Mouse (Mus musculus): Measurements from ENCODE around the gene Lhfpl3. TPM values are rescaled to one million over a fixed set of nuclear protein-coding genes. Genes with fewer than 3 reads are reported as not detected.

Gene Lhfpl3
- polyA plus RNA-seq, 1 experiment from 2014 or later, result not detected

DNA sequence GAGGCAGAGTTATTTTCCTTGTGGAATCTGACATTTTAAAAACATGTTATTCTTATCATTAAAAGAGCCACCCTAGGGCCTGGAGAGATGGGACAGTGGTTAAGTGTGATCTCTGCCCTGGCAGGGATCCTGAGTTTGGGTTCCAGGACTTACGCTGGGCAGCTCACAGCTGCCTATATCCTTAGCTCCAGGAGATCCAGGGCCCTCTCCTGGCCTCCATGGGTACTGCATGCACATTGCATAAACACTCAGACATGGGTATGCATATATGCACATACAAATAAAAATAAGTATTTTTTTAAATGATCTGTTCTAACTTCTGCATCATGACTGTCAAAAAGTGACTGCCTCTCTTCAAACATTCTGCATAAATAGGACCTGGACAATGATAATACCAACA is 115.5 kb downstream of the Lhfpl3 start:
- Histone ChIP-seq H3K27me3 (ENCODE audit: insufficient read depth, low read length) (no peaks in the 10 kb centered on the region), H3K4me1 (ENCODE audit: insufficient read depth) (no peaks in the 10 kb centered on the region), H3K27ac (ENCODE audit: low read depth) (no peak overlapping the region), H3K4me2 (ENCODE audit: low read depth, low read length) (no peak overlapping the region), H3K4me3 (ENCODE audit: low read depth, low read length) (no peak overlapping the region), H3K9me3 (ENCODE audit: low read length) (no peaks in the 10 kb centered on the region), H3K9ac (replicated peaks) (no peak overlapping the region), H3K36me3 (replicated peaks; ENCODE audit: insufficient read depth, low read length) (no peaks in the 10 kb centered on the region)
- 42% methylated on average over 1 of the region's 1 CpGs for WGBS (ENCODE audit: insufficient replicate concordance)
- TF ChIP-seq EP300 (IDR thresholded peaks at IDR 0.05; ENCODE audit: low read depth), result no peak
- peak; percentile 43 for TF ChIP-seq CTCF (IDR thresholded peaks at IDR 0.05; ENCODE audit: low read depth)
- DNase-seq, result no peak
- ATAC-seq, result no peak

DNA sequence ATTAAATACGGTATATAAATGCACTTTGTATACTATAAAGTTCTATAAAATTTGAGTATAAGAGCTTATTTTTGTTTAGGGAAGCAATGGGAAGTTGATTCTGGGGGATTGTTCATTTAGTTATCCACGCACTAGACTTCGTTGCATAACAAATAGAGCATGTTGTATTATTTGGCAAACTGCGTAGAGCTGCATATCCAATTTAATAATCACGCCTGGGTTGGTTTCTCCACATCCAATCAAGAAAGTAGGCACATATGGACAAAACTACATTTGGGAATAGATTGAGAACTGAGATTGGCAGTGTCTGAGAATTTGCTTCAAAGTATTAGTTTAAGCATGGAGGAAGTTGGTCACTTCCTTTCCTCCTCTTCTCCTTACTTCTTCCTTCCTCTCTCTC is 123.2 kb downstream of the Lhfpl3 start:
- Histone ChIP-seq H3K4me1 (ENCODE audit: insufficient read depth) (no peaks in the 10 kb centered on the region), H3K4me2 (ENCODE audit: low read depth, low read length) (no peak overlapping the region), H3K4me3 (ENCODE audit: low read depth, low read length) (no peak overlapping the region), H3K9ac (replicated peaks) (no peak overlapping the region), H3K9me3 (ENCODE audit: low read length) (no peaks in the 10 kb centered on the region), H3K36me3 (replicated peaks; ENCODE audit: insufficient read depth, low read length) (no peaks in the 10 kb centered on the region), H3K27ac (ENCODE audit: low read depth) (no peak overlapping the region), H3K27me3 (ENCODE audit: insufficient read depth, low read length) (no peaks in the 10 kb centered on the region)
- ATAC-seq (no peak), DNase-seq (no peak)
- TF ChIP-seq CTCF (IDR thresholded peaks at IDR 0.05; ENCODE audit: low read depth), result no peak
- no peak for TF ChIP-seq EP300 (IDR thresholded peaks at IDR 0.05; ENCODE audit: low read depth)
- WGBS (ENCODE audit: insufficient replicate concordance), result 84% methylated on average over 5 of the region's 5 CpGs

DNA sequence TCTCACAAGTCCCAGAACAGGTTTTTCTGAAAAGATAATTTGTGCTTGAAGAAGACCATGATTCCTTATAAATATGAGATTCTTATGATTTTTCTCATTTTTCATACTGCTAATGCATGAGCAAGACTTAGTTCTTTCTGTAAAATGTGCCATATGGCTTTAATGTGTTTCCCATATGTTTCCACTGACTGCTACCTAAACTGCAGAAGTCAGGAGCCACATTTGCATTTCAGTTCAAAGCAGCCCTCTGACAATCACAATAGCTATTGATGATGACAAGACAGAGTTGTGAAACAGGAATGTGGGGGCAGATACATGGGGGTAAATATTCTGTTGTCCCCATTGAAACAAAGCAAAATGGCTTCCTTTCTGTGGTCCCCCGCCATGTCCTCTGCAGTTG is 126.6 kb downstream of the Lhfpl3 start:
- no peak overlapping the region for H3K27ac ChIP-seq (ENCODE audit: low read depth)
- H3K36me3 ChIP-seq (replicated peaks; ENCODE audit: insufficient read depth, low read length), result no peaks in the 10 kb centered on the region
- H3K4me1 ChIP-seq (ENCODE audit: insufficient read depth), result no peaks in the 10 kb centered on the region
- no peak overlapping the region for H3K4me2 ChIP-seq (ENCODE audit: low read depth, low read length)
- ATAC-seq, result no peak
- TF ChIP-seq CTCF (IDR thresholded peaks at IDR 0.05; ENCODE audit: low read depth), result no peak
- no peaks in the 10 kb centered on the region for H3K27me3 ChIP-seq (ENCODE audit: insufficient read depth, low read length)
- H3K9ac ChIP-seq (replicated peaks), result no peak overlapping the region
- no peak overlapping the region for H3K4me3 ChIP-seq (ENCODE audit: low read depth, low read length)
- no peak for DNase-seq
- H3K9me3 ChIP-seq (ENCODE audit: low read length), result no peaks in the 10 kb centered on the region
- WGBS (ENCODE audit: insufficient replicate concordance), result 64% methylated on average over 1 of the region's 1 CpGs

DNA sequence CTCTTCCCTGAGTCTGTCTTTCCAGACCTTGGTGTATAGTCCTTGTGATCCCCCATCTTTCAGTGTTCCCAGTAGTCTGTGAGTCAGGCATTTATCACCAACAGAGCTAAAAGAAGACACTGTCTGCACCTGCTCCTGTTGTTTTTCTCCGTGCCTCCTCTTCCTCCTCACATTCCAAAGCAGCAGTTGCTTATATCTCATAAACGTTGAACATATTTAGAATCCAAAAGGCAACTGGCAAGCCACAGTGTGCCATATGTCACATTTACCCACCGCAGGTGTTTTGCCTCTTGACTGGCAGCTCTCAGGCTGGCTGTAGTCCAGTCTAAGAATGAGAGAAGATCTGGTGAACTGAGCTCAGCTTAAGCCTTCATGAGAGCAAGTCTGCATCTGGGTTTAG is 142.5 kb downstream of the Lhfpl3 start:
- Histone ChIP-seq H3K4me2 (ENCODE audit: low read depth, low read length) (no peak overlapping the region), H3K27ac (ENCODE audit: low read depth) (no peak overlapping the region), H3K36me3 (replicated peaks; ENCODE audit: insufficient read depth, low read length) (no peaks in the 10 kb centered on the region), H3K27me3 (ENCODE audit: insufficient read depth, low read length) (no peaks in the 10 kb centered on the region), H3K4me1 (ENCODE audit: insufficient read depth) (no peaks in the 10 kb centered on the region), H3K9me3 (ENCODE audit: low read length) (no peaks in the 10 kb centered on the region), H3K9ac (replicated peaks) (no peak overlapping the region), H3K4me3 (ENCODE audit: low read depth, low read length) (no peak overlapping the region)
- WGBS (ENCODE audit: insufficient replicate concordance), result 70% methylated on average over 3 of the region's 3 CpGs
- no peak for TF ChIP-seq EP300 (IDR thresholded peaks at IDR 0.05; ENCODE audit: low read depth)
- no peak for TF ChIP-seq CTCF (IDR thresholded peaks at IDR 0.05; ENCODE audit: low read depth)
- DNase-seq (no peak), ATAC-seq (no peak)

DNA sequence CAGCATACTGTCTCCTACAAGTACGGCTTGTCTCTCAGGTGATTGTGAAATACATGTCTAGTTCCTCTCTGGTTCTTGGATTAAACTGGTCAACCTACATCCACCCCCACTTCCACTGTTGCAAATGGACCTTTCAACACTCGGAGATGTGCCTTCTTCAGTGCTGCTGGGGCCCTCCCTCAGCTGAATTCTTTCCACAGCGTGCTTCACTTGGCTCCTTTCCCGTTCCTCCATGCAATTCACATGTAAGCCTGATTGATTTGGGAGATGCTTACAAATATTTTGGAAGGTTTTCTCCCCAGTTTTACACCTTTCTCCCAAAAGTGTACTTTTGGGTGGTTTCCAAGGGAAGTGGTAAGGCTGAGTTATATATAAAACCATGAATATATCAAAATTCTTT is 143.6 kb downstream of the Lhfpl3 start:
- no peak for TF ChIP-seq EP300 (IDR thresholded peaks at IDR 0.05; ENCODE audit: low read depth)
- no peak for TF ChIP-seq CTCF (IDR thresholded peaks at IDR 0.05; ENCODE audit: low read depth)
- no peak overlapping the region for H3K27ac ChIP-seq (ENCODE audit: low read depth)
- no peaks in the 10 kb centered on the region for H3K4me1 ChIP-seq (ENCODE audit: insufficient read depth)
- H3K9me3 ChIP-seq (ENCODE audit: low read length), result no peaks in the 10 kb centered on the region
- H3K4me3 ChIP-seq (ENCODE audit: low read depth, low read length), result no peak overlapping the region
- DNase-seq (no peak), ATAC-seq (no peak)
- no peak overlapping the region for H3K4me2 ChIP-seq (ENCODE audit: low read depth, low read length)
- no peak overlapping the region for H3K9ac ChIP-seq (replicated peaks)
- no peaks in the 10 kb centered on the region for H3K36me3 ChIP-seq (replicated peaks; ENCODE audit: insufficient read depth, low read length)
- no peaks in the 10 kb centered on the region for H3K27me3 ChIP-seq (ENCODE audit: insufficient read depth, low read length)
- WGBS (ENCODE audit: insufficient replicate concordance), result 47% methylated on average over 4 of the region's 4 CpGs

DNA sequence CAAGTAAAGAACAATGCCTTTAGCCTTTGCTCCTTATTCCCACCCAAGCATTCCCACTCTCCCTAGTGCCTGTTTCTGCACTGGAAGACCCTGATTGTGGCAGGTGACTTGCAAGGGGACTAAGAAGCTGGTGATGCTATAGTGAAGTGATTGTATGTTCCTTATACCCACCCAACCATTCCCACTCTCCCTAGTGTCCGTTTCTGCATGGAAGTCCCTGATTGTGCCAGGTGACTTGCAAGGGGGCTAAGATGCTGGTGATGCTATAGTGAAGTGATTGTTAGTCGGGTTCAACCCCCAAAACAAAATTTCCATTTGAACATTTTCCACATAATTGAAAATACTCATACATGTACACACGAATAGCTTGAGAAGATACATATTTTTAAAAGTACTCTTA is 151.4 kb downstream of the Lhfpl3 start:
- Histone ChIP-seq H3K27ac (ENCODE audit: low read depth) (no peak overlapping the region), H3K4me2 (ENCODE audit: low read depth, low read length) (no peak overlapping the region), H3K9ac (replicated peaks) (no peak overlapping the region), H3K4me1 (ENCODE audit: insufficient read depth) (no peaks in the 10 kb centered on the region), H3K36me3 (replicated peaks; ENCODE audit: insufficient read depth, low read length) (no peaks in the 10 kb centered on the region), H3K27me3 (ENCODE audit: insufficient read depth, low read length) (no peaks in the 10 kb centered on the region), H3K9me3 (ENCODE audit: low read length) (no peaks in the 10 kb centered on the region), H3K4me3 (ENCODE audit: low read depth, low read length) (no peak overlapping the region)
- no peak for ATAC-seq
- no peak for DNase-seq
- WGBS (ENCODE audit: insufficient replicate concordance), result 67% methylated on average over 3 of the region's 3 CpGs
- TF ChIP-seq CTCF (IDR thresholded peaks at IDR 0.05; ENCODE audit: low read depth), result no peak
- no peak for TF ChIP-seq EP300 (IDR thresholded peaks at IDR 0.05; ENCODE audit: low read depth)

DNA sequence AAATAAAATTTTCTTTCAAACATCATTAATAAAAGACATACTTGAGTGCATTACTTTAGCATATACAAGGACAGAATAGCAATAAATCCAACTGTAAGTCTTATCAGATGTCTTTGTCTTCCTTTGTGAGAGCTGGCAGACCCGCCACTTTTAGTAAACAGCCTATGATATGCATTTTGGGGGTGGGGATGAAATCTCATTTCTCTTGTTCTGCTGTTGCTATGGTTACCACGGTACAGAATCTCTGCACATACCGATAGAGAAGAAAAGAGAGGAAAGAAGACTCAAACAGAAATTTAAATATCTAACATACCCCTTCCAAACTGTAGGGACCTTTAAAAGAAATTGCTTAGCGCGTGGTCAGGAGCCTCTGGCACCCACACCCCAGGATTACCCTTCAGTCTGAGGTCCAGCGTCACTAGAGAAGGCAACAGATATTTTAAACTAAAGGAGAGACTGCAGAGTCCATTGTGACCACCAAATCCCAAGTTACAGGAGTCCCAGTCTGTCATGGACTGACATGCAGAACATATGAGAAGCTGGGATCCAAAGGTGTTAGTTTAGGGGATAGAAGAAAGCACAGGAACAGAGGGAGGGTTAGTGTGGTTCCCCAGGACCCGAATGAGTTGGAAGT is 151.9 kb downstream of the Lhfpl3 start:
- no peaks in the 10 kb centered on the region for H3K36me3 ChIP-seq (replicated peaks; ENCODE audit: insufficient read depth, low read length)
- no peak overlapping the region for H3K9ac ChIP-seq (replicated peaks)
- no peak overlapping the region for H3K27ac ChIP-seq (ENCODE audit: low read depth)
- H3K4me2 ChIP-seq (ENCODE audit: low read depth, low read length), result no peak overlapping the region
- no peaks in the 10 kb centered on the region for H3K27me3 ChIP-seq (ENCODE audit: insufficient read depth, low read length)
- H3K4me3 ChIP-seq (ENCODE audit: low read depth, low read length), result no peak overlapping the region
- no peaks in the 10 kb centered on the region for H3K9me3 ChIP-seq (ENCODE audit: low read length)
- WGBS (ENCODE audit: insufficient replicate concordance), result 68% methylated on average over 7 of the region's 7 CpGs
- TF ChIP-seq CTCF (IDR thresholded peaks at IDR 0.05; ENCODE audit: low read depth), result no peak
- no peak for TF ChIP-seq EP300 (IDR thresholded peaks at IDR 0.05; ENCODE audit: low read depth)
- no peaks in the 10 kb centered on the region for H3K4me1 ChIP-seq (ENCODE audit: insufficient read depth)
- DNase-seq (no peak), ATAC-seq (no peak)
